Mouse (Mus musculus) kidney, adult 2 months (tissue): ENCODE data around the gene Siva1. TPM values are rescaled to one million over a fixed set of nuclear protein-coding genes. Genes with fewer than 3 reads are reported as not detected.

Experiments
- DNase-seq: peaks from one replicate; pipeline ENCODE4 v3.0.0; 2021
- H3K27ac ChIP-seq: fragments of 200-500 bp; 2 replicates; pipeline ENCODE4 v1.5.1; 2012; ENCODE audit warnings: low read depth, low read length, control low read depth, inconsistent platforms; ENCODE audit not compliant: insufficient read depth
- H3K27me3 ChIP-seq: fragments of 200-500 bp; replicated peaks from 2 replicates; pipeline ENCODE4 v1.6.1; 2012; ENCODE audit warnings: mild to moderate bottlenecking, moderate library complexity, low read length, inconsistent platforms; ENCODE audit not compliant: control insufficient read depth, insufficient read depth
- H3K36me3 ChIP-seq: fragments of 200-500 bp; 2 replicates; pipeline ENCODE4 v1.6.1; 2012; ENCODE audit warnings: mild to moderate bottlenecking, moderate library complexity, low read length, inconsistent platforms; ENCODE audit not compliant: control insufficient read depth, insufficient read depth
- H3K4me1 ChIP-seq: fragments of 200-500 bp; 2 replicates; pipeline ENCODE4 v1.6.1; 2011; ENCODE audit warnings: low read length; ENCODE audit not compliant: control insufficient read depth, insufficient read depth
- H3K4me3 ChIP-seq: fragments of 200-500 bp; 2 replicates; pipeline ENCODE4 v1.5.1; 2011; ENCODE audit warnings: mild to moderate bottlenecking, low read depth, low read length, control low read depth; ENCODE audit not compliant: insufficient read depth
- CTCF ChIP-seq: fragments of 200-500 bp; conservative IDR thresholded peaks from 2 replicates; pipeline ENCODE4 v1.5.1; 2011; ENCODE audit warnings: low read depth, mild to moderate bottlenecking, control low read depth, low read length, moderate library complexity, mixed read lengths; ENCODE audit not compliant: insufficient read depth, insufficient read length
- POLR2A ChIP-seq: fragments of 200-500 bp; IDR thresholded peaks from one replicate; pipeline ENCODE4 v1.6.1; 2011; ENCODE audit warnings: low read depth, low read length, control low read depth
- WGBS: fragments of 180-500 bp; shearing (Covaris S2); methylation state at CpG from one replicate; pipeline ENCODE4 v1.1.7; 2018; 5-methylcytosine and 5-hydroxymethylcytosine counted together
- polyA plus RNA-seq: library from polyadenylated mRNA; depleted of rRNA; stranded (reverse); fragments of >200 nt; gene quantifications from 2 replicates; pipeline ENCODE4 v1.2.3, GENCODE M21; 2012

The Siva1 gene
- polyA plus RNA-seq, 1 experiment, result 27.8 TPM

GRCm38 (mm10) chr12:112630796-112631195 is 13.7 kb upstream of the Siva1 start:
- H3K27me3 ChIP-seq, result no peaks in the 10 kb centered on the region
- 79% methylated on average over 5 of the region's 5 CpGs for WGBS
- no peak overlapping the region for H3K4me3 ChIP-seq
- H3K36me3 ChIP-seq, result no peaks in the 10 kb centered on the region
- H3K27ac ChIP-seq, result no peak overlapping the region
- DNase-seq, result no peak
- H3K4me1 ChIP-seq, result 0 out of 2 replicates have a peak, but pooled peaks cover 8% of the 10 kb centered on the region
- TF ChIP-seq POLR2A, result no peak
- no peak for TF ChIP-seq CTCF

- 79% methylated on average over 1 of the region's 1 CpGs for WGBS
- DNase-seq, result no peak
- 0 out of 2 replicates have a peak, but pooled peaks cover 8% of the 10 kb centered on the region for H3K4me1 ChIP-seq
- H3K4me3 ChIP-seq, result no peak overlapping the region
- no peaks in the 10 kb centered on the region for H3K36me3 ChIP-seq
- no peak for TF ChIP-seq CTCF
- no peak for TF ChIP-seq POLR2A
- no peak overlapping the region for H3K27ac ChIP-seq
- no peaks in the 10 kb centered on the region for H3K27me3 ChIP-seq
Observed at GRCm38 (mm10) chr12:112631472-112631871, 13.0 kb upstream of the Siva1 start.

- Histone ChIP-seq H3K4me1 (0 out of 2 replicates have a peak, but pooled peaks cover 8% of the 10 kb centered on the region), H3K36me3 (no peaks in the 10 kb centered on the region), H3K4me3 (no peak overlapping the region), H3K27ac (no peak overlapping the region), H3K27me3 (no peaks in the 10 kb centered on the region)
- TF ChIP-seq POLR2A (no peak), CTCF (no peak)
- WGBS, result 74% methylated on average over 11 of the region's 11 CpGs
- no peak for DNase-seq
Observed at GRCm38 (mm10) chr12:112632084-112632777, 12.2 kb upstream of the Siva1 start.

GRCm38 (mm10) chr12:112632907-112633306 is 11.6 kb upstream of the Siva1 start:
- H3K27me3 ChIP-seq, result no peaks in the 10 kb centered on the region
- H3K4me3 ChIP-seq, result no peak overlapping the region
- no peaks in the 10 kb centered on the region for H3K36me3 ChIP-seq
- WGBS, result 73% methylated on average over 5 of the region's 5 CpGs
- no peak for DNase-seq
- no peak for TF ChIP-seq POLR2A
- no peak for TF ChIP-seq CTCF
- 0 out of 2 replicates have a peak, but pooled peaks cover 8% of the 10 kb centered on the region for H3K4me1 ChIP-seq
- H3K27ac ChIP-seq, result no peak overlapping the region

GRCm38 (mm10) chr12:112633686-112634085 is 10.8 kb upstream of the Siva1 start:
- Histone ChIP-seq H3K4me1 (0 out of 2 replicates have a peak, but pooled peaks cover 8% of the 10 kb centered on the region), H3K27me3 (no peaks in the 10 kb centered on the region), H3K36me3 (no peaks in the 10 kb centered on the region), H3K4me3 (no peak overlapping the region), H3K27ac (no peak overlapping the region)
- TF ChIP-seq CTCF (no peak; the same call in 1 of the 2 replicates), POLR2A (no peak)
- WGBS, result 66% methylated on average over 9 of the region's 9 CpGs
- no peak for DNase-seq

- 88% methylated on average over 10 of the region's 10 CpGs for WGBS
- Histone ChIP-seq H3K36me3 (no peaks in the 10 kb centered on the region), H3K4me1 (no peaks in the 10 kb centered on the region), H3K27ac (no peak overlapping the region), H3K4me3 (no peak overlapping the region), H3K27me3 (no peaks in the 10 kb centered on the region)
- no peak for DNase-seq
- no peak for TF ChIP-seq POLR2A
- no peak for TF ChIP-seq CTCF
Observed at GRCm38 (mm10) chr12:112639526-112639925, 5.0 kb upstream of the Siva1 start.

- 90% methylated on average over 6 of the region's 6 CpGs for WGBS
- Histone ChIP-seq H3K27ac (no peak overlapping the region), H3K4me1 (no peaks in the 10 kb centered on the region), H3K27me3 (no peaks in the 10 kb centered on the region), H3K36me3 (no peaks in the 10 kb centered on the region), H3K4me3 (no peak overlapping the region)
- TF ChIP-seq CTCF, result no peak
- no peak for TF ChIP-seq POLR2A
- DNase-seq, result no peak
Observed at GRCm38 (mm10) chr12:112643126-112643525, 1.4 kb upstream of the Siva1 start.
